In genomic region chr15:97111320-97112192, GRCm38 (mm10) we compare ENCODE assay signal across 13 mouse cellular contexts. TPM values are rescaled to one million over a fixed set of nuclear protein-coding genes. Genes with fewer than 3 reads are reported as not detected.
A peak's percentile ranks its signal among the peaks of the same experiment; 100 is the strongest.
DNase-seq lines count a peak whose midpoint lies in the region; ATAC-seq and TF ChIP-seq lines count a peak whose summit lies in the region.
"Had no signal": no experiment of that assay in that cellular context is flagged by ENCODE, and none has a peak within 500 bp of the region (broad histone marks: within the 10 kb centered on the region; RNA-seq: fewer than 3 reads in every experiment).

No protein-coding gene starts in this region.

- H3K4me3 ChIP-seq in liver, embryonic 11.5 days (ENCODE audit: low read depth, low read length), result no peak overlapping the region
- no peak overlapping the region for H3K4me3 ChIP-seq in liver, embryonic 12.5 days
- H3K4me3 ChIP-seq in embryonic fibroblast, embryonic 13.5 days (ENCODE audit: insufficient read depth, low read length), result no peak overlapping the region
- H3K4me3 ChIP-seq in left cerebral cortex, adult 2 months, result no peak overlapping the region
- H3K4me3 ChIP-seq: midbrain, embryonic 13.5 days; neural tube, embryonic 12.5 days had no signal

- ATAC-seq in liver, embryonic 11.5 days (replicated peaks; ENCODE audit: low FRiP score), result no peak
- no peak for ATAC-seq in liver, embryonic 12.5 days
- ATAC-seq: midbrain, embryonic 13.5 days had no signal

- H3K9ac ChIP-seq in liver, embryonic 11.5 days (ENCODE audit: low read depth, low read length), result no peak overlapping the region
- H3K9ac ChIP-seq in liver, embryonic 12.5 days, result no peak overlapping the region
- H3K9ac ChIP-seq: midbrain, embryonic 13.5 days; neural tube, embryonic 12.5 days had no signal

- TF ChIP-seq POLR2A in embryonic fibroblast, embryonic 13.5 days (IDR thresholded peaks at IDR 0.05; ENCODE audit: low read depth, low read length), result 0 out of 2 replicates have a peak, but pooled peaks have one; percentile 16

- no peaks in the 10 kb centered on the region for H3K9me3 ChIP-seq in liver, embryonic 11.5 days (ENCODE audit: control insufficient read depth, low read length)
- H3K9me3 ChIP-seq in liver, embryonic 12.5 days (replicated peaks), result no peaks in the 10 kb centered on the region
- H3K9me3 ChIP-seq: midbrain, embryonic 13.5 days; neural tube, embryonic 12.5 days had no signal

- H3K27ac ChIP-seq in liver, embryonic 11.5 days (ENCODE audit: low read depth, low read length), result no peak overlapping the region
- no peak overlapping the region for H3K27ac ChIP-seq in liver, embryonic 12.5 days
- H3K27ac ChIP-seq in embryonic fibroblast, embryonic 13.5 days (ENCODE audit: insufficient read depth, low read length), result peak overlapping the region; percentile 72
- H3K27ac ChIP-seq in left cerebral cortex, adult 2 months, result no peak overlapping the region
- H3K27ac ChIP-seq: midbrain, embryonic 13.5 days; neural tube, embryonic 12.5 days had no signal

- H3K4me2 ChIP-seq in liver, embryonic 11.5 days, result no peak overlapping the region
- no peak overlapping the region for H3K4me2 ChIP-seq in liver, embryonic 12.5 days
- H3K4me2 ChIP-seq: midbrain, embryonic 13.5 days; neural tube, embryonic 12.5 days had no signal

- TF ChIP-seq CTCF in embryonic fibroblast, embryonic 13.5 days (IDR thresholded peaks at IDR 0.05; ENCODE audit: borderline replicate concordance, insufficient read depth, low read length), result no peak
- TF ChIP-seq CTCF in left cerebral cortex, adult 2 months (IDR thresholded peaks at IDR 0.05), result no peak

- no peaks in the 10 kb centered on the region for H3K27me3 ChIP-seq in liver, embryonic 11.5 days (replicated peaks; ENCODE audit: control insufficient read depth, insufficient read depth, low read length)
- no peaks in the 10 kb centered on the region for H3K27me3 ChIP-seq in liver, embryonic 12.5 days (replicated peaks)
- H3K27me3 ChIP-seq: midbrain, embryonic 13.5 days; neural tube, embryonic 12.5 days had no signal

- peaks cover 4% of the 10 kb centered on the region; the same call in 1 of the 2 replicates for H3K4me1 ChIP-seq in liver, embryonic 11.5 days (replicated peaks; ENCODE audit: control insufficient read depth, insufficient read depth, low read length)
- H3K4me1 ChIP-seq in liver, embryonic 12.5 days, result no peaks in the 10 kb centered on the region
- peaks cover 24% of the 10 kb centered on the region for H3K4me1 ChIP-seq in embryonic fibroblast, embryonic 13.5 days (ENCODE audit: control insufficient read depth, insufficient read depth, low read length)
- H3K4me1 ChIP-seq: midbrain, embryonic 13.5 days; neural tube, embryonic 12.5 days had no signal

- 72% methylated on average over 11 of the region's 11 CpGs for WGBS in liver, embryonic 11.5 days
- 58% methylated on average over 11 of the region's 11 CpGs for WGBS in liver, embryonic 12.5 days (ENCODE audit: insufficient replicate concordance)

- intact Hi-C loops in left cerebral cortex, adult 2 months (cut with DNase I), result no loop called here
- intact Hi-C loops in left cerebral cortex, postnatal 36 days (cut with DNase I), result no loop called here

- peak; percentile 26 for DNase-seq in liver, embryonic 11.5 days (ENCODE audit: low spot score)
- DNase-seq in embryo, embryonic 11.5 days (ENCODE audit: low read depth, low spot score), result peak; percentile 37
- peak; percentile 40 for DNase-seq in mesoderm, embryonic 11.5 days (ENCODE audit: low read depth, low spot score)
- DNase-seq in left cerebral cortex, adult 2 months (ENCODE audit: extremely low spot score in 1 of 2, low spot score in 2 of 2), result no peak
- DNase-seq in left cerebral cortex, postnatal 36 days (ENCODE audit: low spot score in 2 of 2), result no peak
- DNase-seq: adrenal gland, postnatal 10 days; heart, postnatal 14 days; kidney, adult 2 months; lung, postnatal 14 days had no signal

- H3K36me3 ChIP-seq in liver, embryonic 11.5 days (ENCODE audit: control insufficient read depth, insufficient read depth, low read length), result no peaks in the 10 kb centered on the region
- no peaks in the 10 kb centered on the region for H3K36me3 ChIP-seq in liver, embryonic 12.5 days
- H3K36me3 ChIP-seq: midbrain, embryonic 13.5 days; neural tube, embryonic 12.5 days had no signal

RNA-seq across cellular contexts. Expression of gene Slc38a4, which starts 55.8 kb away (rescaled TPM):
- 74.8 and 84.2 TPM in 2 replicates for polyA plus RNA-seq in liver, embryonic 11.5 days (2014; fragmentation: Nextera tagmentation; extraction: Ambion mirVana)
- polyA plus RNA-seq in liver, embryonic 12.5 days (2016; fragmentation: Nextera tagmentation; extraction: Ambion mirVana), result 43.1 and 45.1 TPM in 2 replicates
- 71.6 and 93.6 TPM in 2 replicates for polyA plus RNA-seq in embryonic fibroblast, embryonic 13.5 days (2011; ENCODE audit: insufficient read length, low read depth, missing spikeins)
- 1 to 10 TPM in 1 of 2 experiments, under 1 TPM in 1; 0.87 to 1.2 TPM for total RNA-seq in left cerebral cortex, adult 2 months (2021)
- 1 to 10 TPM in 1 of 2 experiments, under 1 TPM in 1; 0.64 to 1.4 TPM for total RNA-seq in left cerebral cortex, postnatal 36 days (2021)

Comparison
In these comparisons a context has a peak if more than half of its experiments do, and no peak if none do; other contexts are left out.
1. DNase-seq: peak in liver, embryonic 11.5 days (single experiment), embryo, embryonic 11.5 days (single experiment) and mesoderm, embryonic 11.5 days (single experiment); none in left cerebral cortex, adult 2 months (0 of 2) and left cerebral cortex, postnatal 36 days (0 of 2).